Mouse (Mus musculus): Measurements from ENCODE around the gene Arf1. TPM values are rescaled to one million over a fixed set of nuclear protein-coding genes. Genes with fewer than 3 reads are reported as not detected.

The Arf1 gene
- 572 and 575 TPM in 2 replicates for polyA plus RNA-seq (2021; fragmentation: Nextera tagmentation)
- long read RNA-seq, experiment 1, transcript Arf1-201 (5 exons, 1,800 nt) = major isoform, 929 of 1,152 reads
- long read RNA-seq, experiment 1, transcript Arf1-202 (5 exons, 1,991 nt) = minor isoform, 41 of 1,152 reads
- long read RNA-seq, experiment 1, partial matches to known transcripts = 176 of 1,152 reads
- long read RNA-seq, experiment 1, other reads (novel, unspliced or antisense) = 6 of 1,152 reads
- long read RNA-seq, experiment 2, transcript Arf1-202 (5 exons, 1,991 nt) = minor isoform, 122 of 2,396 reads
- long read RNA-seq, experiment 2, transcript Arf1-201 (5 exons, 1,800 nt) = major isoform, 2,127 of 2,396 reads
- long read RNA-seq, experiment 2, partial matches to known transcripts = 120 of 2,396 reads
- long read RNA-seq, experiment 2, other reads (novel, unspliced or antisense) = 27 of 2,396 reads

DNA sequence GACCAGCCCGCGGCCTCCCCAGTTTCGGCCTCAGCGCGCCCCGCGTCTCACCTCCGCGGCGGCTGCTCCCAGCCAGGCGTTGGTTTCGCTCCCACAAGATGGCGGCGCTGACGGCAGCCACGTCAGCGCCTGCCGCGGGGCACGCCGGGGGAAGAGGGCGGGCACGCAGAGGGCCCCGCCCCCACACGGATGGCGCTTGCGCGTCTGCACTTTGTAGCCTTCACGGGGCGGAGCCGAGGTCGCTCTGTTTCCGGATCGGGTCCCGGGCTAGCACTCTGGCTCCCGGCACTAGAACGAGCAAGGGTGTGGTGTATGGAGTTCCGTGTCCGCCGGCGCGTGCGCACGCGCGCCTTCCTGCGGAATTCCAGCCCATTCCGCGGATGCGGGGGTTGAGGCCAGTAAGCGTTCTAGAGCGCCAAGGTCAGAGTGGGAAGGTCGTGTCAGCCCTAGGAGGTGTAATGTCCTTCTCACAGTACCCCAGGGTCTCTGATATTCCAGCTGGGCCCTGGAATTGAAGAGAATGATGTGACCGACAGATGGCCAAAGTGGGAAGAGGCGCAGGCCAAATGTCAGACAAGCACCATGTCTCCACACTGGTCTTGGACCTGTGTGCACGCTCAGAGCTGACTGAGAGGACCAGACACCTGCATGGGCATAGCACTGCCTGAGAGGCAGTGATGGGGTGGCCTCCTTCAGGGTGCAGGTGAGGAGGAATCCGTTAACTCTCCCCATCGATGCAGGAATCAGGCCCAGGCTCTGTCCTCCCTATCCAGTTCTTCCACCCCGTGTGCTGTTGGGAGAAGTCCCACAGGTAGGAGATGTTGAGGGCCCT, at the start of gene Arf1:
Gene Arf1 (minus strand): TSS at position 149 of the 832 bp plus-strand sequence.

DNA sequence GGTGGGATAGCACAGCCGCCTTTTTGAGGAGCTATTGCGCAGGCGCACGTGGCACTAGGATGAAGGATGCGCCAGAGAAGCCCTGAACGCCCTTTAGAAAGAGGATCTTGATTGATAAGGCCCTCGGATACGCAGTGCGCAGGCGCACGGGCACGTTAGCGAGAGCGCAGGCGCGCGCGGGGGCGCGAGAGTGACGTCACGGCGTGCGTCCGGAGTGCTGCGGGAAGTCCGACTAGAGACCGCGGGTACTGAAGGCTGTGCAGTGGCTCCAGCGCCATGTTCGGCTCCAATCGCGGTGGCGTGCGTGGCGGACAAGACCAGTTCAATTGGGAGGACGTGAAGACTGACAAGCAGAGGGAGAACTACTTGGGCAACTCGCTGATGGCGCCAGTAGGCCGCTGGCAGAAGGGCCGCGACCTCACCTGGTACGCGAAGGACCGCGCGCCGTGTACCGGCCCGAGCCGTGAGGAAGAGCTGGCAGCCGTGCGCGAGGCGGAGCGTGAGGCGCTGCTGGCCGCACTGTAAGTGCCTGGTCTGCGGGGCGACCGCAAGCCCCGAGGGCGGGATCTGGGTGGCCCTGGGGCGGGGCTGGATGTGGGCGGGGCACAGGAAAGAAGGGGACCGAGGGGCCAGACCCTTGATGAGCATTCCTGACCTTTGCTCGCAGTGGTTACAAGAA, 19.8 kb downstream of the Arf1 start, which contains the start of gene 2310033P09Rik:
Gene 2310033P09Rik (plus strand): TSS at position 169 of the 679 bp plus-strand sequence.

GRCm38 (mm10) chr11:59202081-59202995, 25.7 kb downstream of the Arf1 start, which contains the start of gene Mrpl55:
Gene Mrpl55 (plus strand): TSS chr11:59202486.

DNA sequence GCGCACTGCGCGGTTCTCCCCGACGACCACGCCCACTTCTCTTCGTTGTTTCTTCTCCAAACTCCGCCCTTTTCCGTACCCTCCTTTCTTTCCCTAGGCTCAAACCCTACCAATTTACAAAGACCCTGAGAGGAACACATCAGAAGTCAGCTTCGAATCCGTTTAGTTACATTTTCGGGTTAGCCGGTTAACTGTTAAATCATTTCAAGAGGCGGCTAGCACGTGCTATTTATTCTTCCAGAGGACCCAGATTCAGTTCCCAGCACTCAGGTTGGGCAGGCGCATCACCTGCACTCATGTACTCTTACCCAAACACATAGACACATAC, 36.0 kb downstream of the Arf1 start, which contains the start of gene Guk1:
Gene Guk1 (minus strand): TSS at position 154 of the 328 bp plus-strand sequence.

GRCm38 (mm10) chr11:59182864-59183331, 45.2 kb downstream of the Arf1 start, which contains the start of gene Gjc2:
Gene Gjc2 (minus strand): TSS chr11:59183213.

DNA sequence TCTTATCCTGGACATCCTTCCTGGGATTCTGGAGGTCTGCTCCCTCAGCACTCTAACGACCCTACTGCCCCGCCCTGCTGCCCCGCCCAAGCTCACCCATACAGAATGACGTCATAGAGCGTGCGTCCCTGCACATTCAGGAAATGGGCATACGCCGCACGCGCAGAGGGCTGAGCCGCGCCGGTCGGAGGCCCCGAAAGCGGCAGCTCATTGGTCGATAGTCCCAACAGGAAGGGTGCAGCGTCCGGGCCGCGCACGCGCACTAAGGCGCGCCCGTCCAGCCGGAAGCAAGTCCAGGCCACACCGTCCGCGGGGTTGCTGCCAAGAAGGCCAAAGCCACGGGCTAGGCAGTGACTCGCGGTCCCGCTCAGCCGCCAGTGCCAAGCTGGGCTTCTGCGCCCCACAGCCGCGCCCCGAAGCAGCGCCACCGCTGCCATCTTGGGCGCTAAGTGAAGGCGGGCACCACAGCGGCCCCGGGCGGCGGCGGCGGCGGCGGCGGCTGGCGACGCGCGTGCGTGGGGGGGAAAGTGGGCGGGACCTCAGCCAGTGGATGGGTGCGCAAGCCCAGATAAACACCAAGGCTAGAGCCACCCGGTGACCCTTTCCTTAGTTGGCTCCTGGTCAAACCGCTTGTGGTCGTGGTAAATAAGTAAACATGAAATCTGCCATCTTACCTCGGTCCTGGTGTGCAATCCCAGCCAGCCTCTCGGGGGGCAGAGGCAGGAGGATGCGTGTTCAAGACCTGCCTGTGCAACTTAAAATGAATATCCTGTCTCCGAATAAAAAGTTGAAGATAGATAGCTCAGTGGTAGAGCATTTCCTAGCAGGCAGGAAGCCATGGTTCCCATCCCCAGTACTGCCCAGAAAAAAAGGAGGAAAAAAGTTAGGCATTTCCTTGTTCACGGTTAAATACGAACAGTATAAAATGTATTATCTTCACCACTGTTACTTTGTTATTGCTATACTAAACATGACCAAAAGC, 64.5 kb downstream of the Arf1 start, which contains the start of gene Iba57:
Gene Iba57 (minus strand): TSS at position 485 of the 982 bp plus-strand sequence.

Other genes starting within 250 kb of the Arf1 start
- gene Obscn, start 91.9 kb downstream of the Arf1 start, polyA plus RNA-seq (2021; fragmentation: Nextera tagmentation) = 0.41 and 0.49 TPM in 2 replicates
- 2.0 and 3.1 TPM in 2 replicates for gene Iba57, start 64.5 kb downstream of the Arf1 start, polyA plus RNA-seq (2021; fragmentation: Nextera tagmentation)
- gene Gjc2, start 45.1 kb downstream of the Arf1 start, polyA plus RNA-seq (2021; fragmentation: Nextera tagmentation) = 6.5 and 7.0 TPM in 2 replicates
- 552 and 573 TPM in 2 replicates for gene Guk1, start 36.1 kb downstream of the Arf1 start, polyA plus RNA-seq (2021; fragmentation: Nextera tagmentation)
- gene Mrpl55, start 25.8 kb downstream of the Arf1 start, polyA plus RNA-seq (2021; fragmentation: Nextera tagmentation) = 179 and 195 TPM in 2 replicates
- gene 2310033P09Rik, start 19.9 kb downstream of the Arf1 start, polyA plus RNA-seq (2021; fragmentation: Nextera tagmentation) = 33.7 and 34.5 TPM in 2 replicates
- gene Wnt3a, start 62.5 kb upstream of the Arf1 start, polyA plus RNA-seq (2021; fragmentation: Nextera tagmentation) = 0.05 and 0.08 TPM in 2 replicates
- 0.99 and 1.1 TPM in 2 replicates for gene Wnt9a, start 78.7 kb upstream of the Arf1 start, polyA plus RNA-seq (2021; fragmentation: Nextera tagmentation)
- gene Prss38, start 147.4 kb upstream of the Arf1 start, polyA plus RNA-seq (2021; fragmentation: Nextera tagmentation) = not detected in 2 replicates
- 6.5 and 7.7 TPM in 2 replicates for gene Jmjd4, start 221.8 kb upstream of the Arf1 start, polyA plus RNA-seq (2021; fragmentation: Nextera tagmentation)
- gene Snap47, start 222.9 kb upstream of the Arf1 start, polyA plus RNA-seq (2021; fragmentation: Nextera tagmentation) = 573 and 613 TPM in 2 replicates
- 2.7 and 2.9 TPM in 2 replicates for gene Zfp867, start 244.2 kb upstream of the Arf1 start, polyA plus RNA-seq (2021; fragmentation: Nextera tagmentation)